Mouse (Mus musculus) left cerebral cortex, adult 18-20 months (tissue): ENCODE data around the gene Map2k4. TPM values are rescaled to one million over a fixed set of nuclear protein-coding genes. Genes with fewer than 3 reads are reported as not detected.

ENCODE experiments used
- DNase-seq, 2 experiments: peaks; one replicate each; pipeline ENCODE4 v3.0.0; 2021 to 2022; ENCODE audit warnings: low spot score in 2 of 2, mixed read lengths in 1 of 2
- long read RNA-seq, 2 experiments: library from polyadenylated mRNA; stranded (forward); transcript quantifications; one replicate each; pipeline ENCODE4 v2.0.0; 2021
- total RNA-seq, 2 experiments: library from RNA; stranded (reverse); gene quantifications; 2 replicates each; pipeline ENCODE4 v1.2.3; 2021

Map2k4 gene
- 100 to 1,000 TPM; 188 to 192 TPM for total RNA-seq
- long read RNA-seq, experiment 1, transcript Map2k4-201 (11 exons, 3,695 nt): major isoform, 24 of 94 reads
- long read RNA-seq, experiment 1, partial matches to known transcripts: 2 of 94 reads
- long read RNA-seq, experiment 1, other reads (novel, unspliced or antisense): 68 of 94 reads
- long read RNA-seq, experiment 2, transcript Map2k4-201 (11 exons, 3,695 nt): major isoform, 18 of 61 reads
- long read RNA-seq, experiment 2, partial matches to known transcripts: 8 of 61 reads
- long read RNA-seq, experiment 2, other reads (novel, unspliced or antisense): 35 of 61 reads

DNA sequence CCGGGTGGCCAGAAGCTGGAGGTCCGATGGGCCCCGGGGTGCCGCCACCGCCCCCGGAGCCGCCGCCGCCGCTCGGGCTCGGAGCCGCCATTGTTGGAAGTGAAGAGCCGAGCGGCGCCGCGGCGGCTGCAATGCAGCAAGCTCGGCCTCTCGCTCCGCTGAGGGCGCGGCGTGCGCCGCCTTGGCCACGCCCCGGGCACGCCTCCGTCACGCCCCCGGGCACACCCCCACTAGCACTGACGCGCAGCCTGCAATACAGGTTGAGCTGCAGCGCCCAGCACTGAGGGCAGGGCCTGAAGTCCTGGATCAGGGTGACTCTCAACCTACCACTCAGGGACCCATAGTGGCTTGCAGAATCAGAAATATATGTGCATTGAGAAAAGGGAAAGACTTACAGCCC lies at the start of gene Map2k4:
Map2k4 (minus strand) TSS at position 144 of the 400 bp plus-strand sequence.
- peak; percentile 91 to 95 for DNase-seq

DNA sequence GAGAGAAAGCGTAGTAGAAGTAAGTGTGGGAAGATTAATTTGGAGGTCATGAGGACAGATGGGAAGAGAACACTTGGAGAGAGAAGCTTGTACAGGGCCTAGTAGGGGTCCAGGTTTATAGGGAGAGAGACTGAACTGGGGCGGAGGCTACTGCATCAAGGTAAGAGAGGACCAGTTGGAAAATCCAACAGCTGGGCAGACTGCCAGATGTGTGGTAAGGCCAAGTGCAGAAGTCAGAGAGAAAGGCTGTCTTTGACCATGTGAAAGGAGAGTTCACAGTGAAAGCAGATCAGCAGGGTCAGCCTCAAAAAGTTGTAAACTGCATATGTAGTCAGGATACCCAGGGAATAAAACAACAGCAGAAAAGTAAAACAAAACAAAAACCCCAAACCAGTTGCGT lies 36.5 kb upstream of the Map2k4 start:
- no peak for DNase-seq

DNA sequence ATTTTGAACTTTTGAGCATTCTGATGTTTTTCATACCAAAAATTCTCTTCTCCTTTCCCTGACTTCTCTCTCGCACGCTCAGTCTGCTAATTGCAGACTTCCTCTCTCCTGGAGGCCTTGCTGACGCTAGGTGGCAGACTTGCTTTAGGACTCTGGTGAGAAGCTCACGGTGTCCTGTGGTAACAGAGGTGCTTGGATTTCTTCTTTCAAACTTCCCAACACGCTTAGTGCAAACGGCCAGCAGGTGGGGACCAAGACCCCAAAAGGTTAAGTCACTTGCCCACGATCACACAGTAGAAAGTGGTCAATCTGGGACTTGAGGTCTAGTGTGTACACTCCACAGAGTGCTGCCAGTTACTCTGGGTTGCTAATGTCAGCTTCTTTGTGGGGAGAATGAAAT lies 32.8 kb upstream of the Map2k4 start:
- peak; percentile 76 to 79 for DNase-seq

DNA sequence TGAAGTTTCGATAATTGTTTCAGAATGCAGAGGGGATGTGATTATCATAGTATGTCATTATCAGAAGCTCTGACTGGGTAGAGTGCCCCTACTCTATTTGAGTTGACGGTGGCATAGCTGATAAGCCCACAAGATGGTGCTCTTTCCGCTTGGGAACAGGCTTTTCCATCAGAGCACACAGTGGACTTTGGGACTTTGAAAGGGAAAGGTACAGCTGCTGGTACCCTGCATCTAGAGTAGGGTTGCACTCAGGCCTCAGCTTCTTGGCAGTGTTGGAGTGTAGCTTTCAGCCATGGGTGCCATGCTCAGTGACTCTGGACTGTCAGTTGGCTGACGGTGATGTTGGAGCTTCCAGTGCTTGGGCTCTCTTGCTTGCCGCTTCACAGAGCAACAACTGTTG lies 32.2 kb upstream of the Map2k4 start:
- no peak for DNase-seq

GRCm38 (mm10) chr11:65818193-65818592 lies 30.1 kb upstream of the Map2k4 start:
- DNase-seq: no peak

- DNase-seq: no peak
Observed at GRCm38 (mm10) chr11:65816237-65816636, 28.1 kb upstream of the Map2k4 start.

DNA sequence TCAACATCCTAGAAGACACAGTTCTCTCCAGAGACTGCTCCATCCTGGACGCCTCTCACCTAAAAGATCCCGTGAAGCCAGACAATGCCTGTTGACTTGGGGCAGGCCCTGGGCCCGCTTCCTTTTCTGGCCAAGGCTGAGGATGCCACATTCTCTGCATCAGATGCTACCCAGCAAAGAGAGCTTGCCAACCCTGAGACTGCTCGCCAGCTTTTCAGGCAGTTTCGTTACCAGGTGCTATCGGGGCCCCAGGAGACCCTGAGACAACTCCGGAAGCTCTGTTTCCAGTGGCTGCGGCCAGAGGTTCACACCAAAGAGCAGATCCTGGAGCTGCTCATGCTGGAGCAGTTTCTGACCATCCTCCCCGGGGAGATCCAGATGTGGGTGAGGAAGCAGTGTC lies 26.3 kb upstream of the Map2k4 start:
- no peak for DNase-seq

GRCm38 (mm10) chr11:65812088-65812487 lies 24.0 kb upstream of the Map2k4 start:
- no peak for DNase-seq

DNA sequence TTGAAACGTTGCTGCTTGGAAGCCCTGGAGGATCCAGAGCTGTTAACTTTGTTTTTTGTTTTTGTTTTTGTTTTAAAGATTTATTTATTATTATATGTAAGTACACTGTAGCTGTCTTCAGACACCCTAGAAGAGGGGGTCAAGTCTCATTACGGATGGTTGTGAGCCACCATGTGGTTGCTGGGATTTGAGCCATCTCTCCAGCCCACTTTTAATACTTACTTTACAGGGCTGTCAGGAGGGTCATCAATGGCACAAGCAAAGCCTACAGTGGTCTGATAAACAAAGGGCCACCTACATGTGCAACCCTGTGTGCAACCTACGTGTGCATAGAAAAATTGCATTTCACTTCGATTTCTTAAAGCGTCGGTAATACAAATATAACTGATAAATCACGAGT lies 19.5 kb upstream of the Map2k4 start:
- DNase-seq: no peak

DNA sequence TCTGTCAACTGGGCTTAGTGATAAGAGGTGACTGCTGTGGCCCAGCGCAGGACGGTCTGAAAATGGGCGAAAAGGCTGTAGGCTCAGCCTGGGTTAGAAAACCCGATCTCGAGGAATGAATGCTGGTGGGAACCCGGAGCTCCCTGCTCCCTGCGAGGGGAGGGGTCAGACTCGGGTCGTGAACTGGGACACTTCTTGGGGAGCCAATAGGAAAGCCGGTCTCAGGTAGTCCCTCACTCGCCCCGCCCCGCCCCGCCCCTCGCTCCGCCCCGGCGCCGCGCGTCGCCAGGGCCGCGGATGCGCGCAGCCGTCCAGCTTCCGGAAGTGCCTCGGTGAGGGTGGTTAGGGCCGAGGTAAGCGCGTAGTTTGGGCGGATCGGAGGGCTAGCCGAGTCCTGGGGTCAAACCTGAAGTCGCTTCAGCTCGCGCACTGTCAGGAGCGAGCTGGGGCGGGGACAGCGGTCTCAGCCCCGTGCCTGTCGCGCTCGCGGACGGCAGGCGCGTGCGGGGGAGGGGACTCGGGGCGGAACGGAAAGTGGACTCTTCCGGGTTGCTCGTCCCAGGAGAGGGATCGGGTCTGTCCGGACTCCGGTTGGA lies 18.9 kb upstream of the Map2k4 start, which contains the start of gene Zkscan6:
Zkscan6 (plus strand) TSS at position 267 of the 596 bp plus-strand sequence.
- peak; percentile 84 to 87 for DNase-seq

DNA sequence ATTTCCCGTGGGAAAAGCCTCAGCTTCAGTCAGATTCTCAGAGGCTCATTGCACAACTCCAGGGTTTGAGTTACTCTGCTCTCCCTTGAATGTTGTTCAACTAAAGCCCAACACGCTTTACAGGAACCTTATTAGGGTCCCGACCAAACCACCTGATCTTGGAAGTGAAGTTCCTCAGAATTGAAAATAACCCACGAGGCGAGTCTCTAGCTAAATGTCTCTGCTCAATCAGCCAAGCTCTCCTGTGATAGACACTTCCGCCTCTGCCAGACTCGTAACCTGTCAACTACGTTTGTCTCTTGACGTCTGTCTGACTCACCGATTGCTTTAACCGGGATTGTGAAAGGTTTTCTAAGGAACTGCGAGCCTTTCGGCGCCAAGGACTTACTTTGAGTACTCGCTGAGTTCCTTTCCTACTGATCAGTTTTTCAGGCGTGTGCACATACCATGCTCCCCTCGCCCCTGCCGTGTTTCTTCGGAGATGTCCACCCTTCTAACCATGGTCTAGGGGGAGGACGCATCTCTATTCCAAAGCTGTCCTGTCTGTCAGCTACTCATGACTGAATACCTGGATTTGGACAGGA lies 18.3 kb upstream of the Map2k4 start:
- peak; percentile 20 to 33 for DNase-seq

DNA sequence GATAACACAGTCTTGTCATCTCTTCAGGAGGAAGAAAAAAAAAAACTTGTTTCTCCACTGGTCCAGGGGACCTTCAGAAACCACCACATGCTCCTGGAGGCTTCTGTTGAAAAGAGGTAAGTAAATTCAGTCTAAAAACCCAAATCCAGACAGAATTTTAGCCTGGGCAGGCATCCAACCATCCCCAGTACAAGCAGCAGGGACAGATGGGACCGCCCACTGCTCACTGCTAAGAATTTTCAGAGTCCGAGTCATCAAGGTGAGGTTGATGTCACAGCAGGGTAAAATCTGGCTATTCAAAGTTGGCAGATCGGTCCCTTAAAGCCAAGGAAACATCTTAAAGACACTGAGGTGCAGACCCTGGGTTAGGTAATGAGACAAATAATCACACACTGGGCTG lies 13.8 kb upstream of the Map2k4 start:
- DNase-seq: peak; percentile 88 to 90

DNA sequence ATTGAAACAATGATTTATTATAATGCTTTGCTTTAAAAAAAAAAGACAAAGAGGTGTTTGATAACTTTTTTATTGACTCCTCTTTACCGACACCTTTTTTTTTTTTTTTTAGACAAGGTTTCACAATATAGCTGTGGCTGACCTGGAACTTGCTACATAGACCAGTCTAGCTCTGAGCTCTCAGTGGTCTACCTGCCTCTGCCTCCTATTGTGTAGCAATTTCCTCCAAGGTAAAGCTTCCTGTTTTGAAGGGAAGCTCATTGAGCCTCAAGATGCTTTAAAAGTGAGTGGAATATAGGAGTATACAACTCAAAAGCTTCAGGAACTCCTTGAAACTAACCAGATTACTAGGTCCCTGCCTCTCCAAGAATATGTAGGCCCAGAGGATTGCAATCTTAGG lies 7.8 kb upstream of the Map2k4 start:
- DNase-seq: no peak

DNA sequence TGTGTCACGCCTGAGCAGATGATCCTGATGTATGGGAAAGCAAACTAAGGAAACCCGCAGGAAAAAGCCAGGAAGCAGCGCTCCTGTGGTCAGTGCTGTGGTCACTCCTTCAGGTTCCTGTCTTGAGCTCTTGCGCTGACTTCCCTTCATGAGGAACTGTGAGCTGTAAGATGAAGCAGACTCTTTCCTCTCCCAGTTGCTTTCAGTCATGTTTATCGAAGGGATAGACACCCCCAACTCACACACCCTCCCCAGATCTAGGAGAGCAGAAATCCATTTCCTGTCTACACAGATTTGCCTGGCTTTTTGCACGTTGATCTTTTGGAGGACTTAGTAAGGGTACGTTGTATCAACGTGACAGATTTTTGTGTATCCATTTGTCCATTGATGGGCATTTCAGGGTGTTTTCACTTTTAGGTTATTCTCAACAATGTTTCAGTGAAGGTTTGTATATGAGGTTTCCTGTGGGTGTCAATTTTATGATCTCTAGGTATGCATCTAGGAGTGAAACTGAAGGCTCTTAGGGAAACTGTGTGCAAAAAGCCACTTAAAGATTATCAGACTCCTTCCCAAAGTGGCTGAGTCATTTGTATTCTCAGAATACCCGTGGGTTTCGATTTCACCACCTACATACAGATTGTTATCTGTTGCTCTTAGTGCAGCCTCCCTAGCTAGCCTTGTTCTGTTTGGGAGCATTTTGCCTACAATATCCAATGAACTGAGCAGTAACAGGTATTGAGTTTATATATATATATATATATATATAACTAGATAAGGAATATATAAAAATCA lies 6.5 kb upstream of the Map2k4 start:
- no peak for DNase-seq

- DNase-seq: peak in 1 of 2 experiments; percentile 11
Observed at GRCm38 (mm10) chr11:65787421-65788151, 511 bp downstream of the Map2k4 start.

DNA sequence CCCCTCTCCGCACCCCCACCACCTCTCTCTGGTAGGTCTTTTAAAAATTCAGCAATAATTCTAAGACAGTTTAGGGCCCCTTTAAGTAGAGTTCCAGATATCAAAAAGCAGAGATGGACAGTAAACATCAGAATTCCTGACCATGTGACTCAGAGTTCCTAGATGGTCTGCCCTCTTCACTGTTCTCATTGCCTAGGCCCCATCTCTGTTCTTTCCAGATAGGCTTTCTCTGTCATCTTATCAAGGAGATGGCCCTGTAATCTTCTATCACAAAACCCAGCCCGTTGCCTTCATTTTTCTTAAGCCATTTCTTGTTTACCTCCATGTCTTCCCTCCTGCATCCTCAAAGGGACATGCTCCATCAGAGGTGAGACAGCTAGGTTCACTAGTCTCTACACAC lies 1.9 kb downstream of the Map2k4 start:
- DNase-seq: no peak

- DNase-seq: no peak
Observed at GRCm38 (mm10) chr11:65781596-65781995, 6.5 kb downstream of the Map2k4 start.

- no peak for DNase-seq
Observed at GRCm38 (mm10) chr11:65779578-65779977, 8.5 kb downstream of the Map2k4 start.

DNA sequence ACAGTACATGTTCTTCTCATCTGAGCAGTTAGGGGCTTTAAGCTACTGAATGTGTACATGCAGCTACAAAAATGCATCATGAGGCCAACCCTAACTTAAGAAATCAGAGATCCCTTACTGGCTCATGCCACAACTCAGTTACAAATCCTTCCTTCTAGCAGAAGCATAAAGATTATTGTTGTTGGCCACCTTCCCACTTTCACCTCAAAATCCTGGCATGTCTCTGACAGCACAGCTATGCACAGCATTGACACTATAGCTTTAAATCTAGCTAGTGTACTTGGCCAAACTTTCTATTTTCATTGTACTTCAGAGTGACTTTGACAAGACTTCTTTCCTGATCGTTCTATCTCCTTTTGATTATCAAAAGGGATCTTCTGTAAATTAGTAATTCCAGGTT lies 9.0 kb downstream of the Map2k4 start:
- no peak for DNase-seq

DNA sequence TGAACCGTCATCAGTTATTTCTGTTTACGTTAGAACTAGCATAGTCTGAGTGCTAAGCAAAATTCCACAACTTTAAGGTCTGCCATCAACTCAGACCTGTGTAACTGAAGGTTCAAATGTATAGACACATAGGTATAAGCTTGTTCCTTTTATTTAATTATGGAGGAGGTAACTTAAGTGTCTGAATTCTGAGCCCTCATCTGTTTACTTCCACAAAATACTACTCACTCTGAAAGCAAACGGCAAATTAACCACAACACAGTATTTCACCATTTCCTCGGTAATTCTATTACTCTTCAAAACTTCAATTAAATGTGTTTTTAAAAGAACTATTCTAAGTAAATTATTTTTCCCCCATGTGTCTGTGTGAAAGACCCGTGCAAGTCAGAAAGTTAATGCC lies 10.3 kb downstream of the Map2k4 start:
- DNase-seq: no peak
